Comparison of ENCODE assay signal across 29 mouse cellular contexts in genomic region chr2:18768414-18768813, GRCm38 (mm10).
"Had no signal": no experiment of that assay in that cellular context is flagged by ENCODE, and none has a peak within 500 bp of the region (broad histone marks: within the 10 kb centered on the region; RNA-seq: fewer than 3 reads in every experiment).

No protein-coding gene starts in this region.

- H3K9ac ChIP-seq: heart, embryonic 12.5 days; heart, embryonic 13.5 days; heart, embryonic 15.5 days; hindbrain, embryonic 12.5 days; hindbrain, embryonic 13.5 days; hindbrain, embryonic 14.5 days; hindbrain, embryonic 15.5 days; intestine, embryonic 15.5 days; kidney, embryonic 15.5 days had no signal

- DNase-seq: heart, postnatal 10 days; heart, postnatal 14 days; heart, postnatal 36 days; heart, postnatal 4 days; kidney, adult 11 months; kidney, adult 18-20 months; kidney, adult 2 months; kidney, adult 8-10 months; kidney, postnatal 10 days; kidney, postnatal 14 days; kidney, postnatal 25 days; kidney, postnatal 36 days; kidney, postnatal 4 days; layer of hippocampus, adult 9-11 months; layer of hippocampus, postnatal 36 days had no signal

- H3K27ac ChIP-seq: heart, embryonic 13.5 days; heart, embryonic 15.5 days; hindbrain, embryonic 12.5 days; hindbrain, embryonic 13.5 days; hindbrain, embryonic 14.5 days; hindbrain, embryonic 15.5 days; hindbrain, postnatal 0 days; intestine, embryonic 15.5 days; kidney, embryonic 15.5 days; kidney, postnatal 0 days; layer of hippocampus, adult 2 months; left cerebral cortex, adult 2 months had no signal

- H3K4me1 ChIP-seq: intestine, embryonic 15.5 days had no signal

- H3K36me3 ChIP-seq: heart, embryonic 12.5 days; heart, embryonic 13.5 days; heart, embryonic 15.5 days; hindbrain, embryonic 10.5 days; hindbrain, embryonic 12.5 days; hindbrain, embryonic 13.5 days; hindbrain, embryonic 15.5 days; intestine, embryonic 15.5 days; kidney, embryonic 15.5 days had no signal

- H3K4me3 ChIP-seq: heart, embryonic 12.5 days; heart, embryonic 13.5 days; heart, embryonic 15.5 days; hindbrain, embryonic 12.5 days; hindbrain, embryonic 13.5 days; hindbrain, embryonic 15.5 days; intestine, embryonic 15.5 days; kidney, embryonic 15.5 days; layer of hippocampus, adult 2 months; left cerebral cortex, adult 2 months had no signal

- H3K27me3 ChIP-seq: heart, embryonic 12.5 days; heart, embryonic 13.5 days; heart, embryonic 15.5 days; hindbrain, embryonic 12.5 days; hindbrain, embryonic 13.5 days; hindbrain, embryonic 15.5 days; intestine, embryonic 15.5 days; kidney, embryonic 15.5 days had no signal

- H3K9me3 ChIP-seq: heart, embryonic 12.5 days; heart, embryonic 13.5 days; heart, embryonic 15.5 days; hindbrain, embryonic 12.5 days; hindbrain, embryonic 13.5 days; hindbrain, embryonic 15.5 days; intestine, embryonic 15.5 days; kidney, embryonic 15.5 days had no signal
